Mouse (Mus musculus): ENCODE data around the gene Mitf. TPM values are rescaled to one million over a fixed set of nuclear protein-coding genes. Genes with fewer than 3 reads are reported as not detected.

Gene Mitf
- total and polyA plus RNA-seq, 2 experiments from 2014 or later: 2.6 to 7.0 TPM

DNA sequence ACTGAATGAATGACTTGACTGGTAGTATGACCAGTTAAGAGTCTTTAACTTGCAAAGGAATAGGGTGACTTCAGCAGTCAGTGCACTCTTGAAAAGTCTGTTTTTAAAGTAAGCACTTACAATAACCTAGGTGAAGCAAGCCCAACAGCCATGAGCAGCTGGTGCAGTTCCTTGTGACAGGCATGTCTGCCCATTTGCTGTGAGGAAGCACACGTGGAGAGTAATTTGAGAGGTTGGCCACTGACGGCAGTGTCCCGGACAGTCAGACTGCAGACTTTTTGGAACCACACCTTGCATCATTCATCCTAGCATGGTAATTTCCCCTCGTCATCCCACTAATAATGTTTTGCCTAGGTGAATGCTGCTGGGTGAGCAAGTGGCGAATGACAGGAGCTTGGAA is 12.1 kb downstream of the Mitf start:
- WGBS: 87% methylated on average over 5 of the region's 5 CpGs
- H3K4me3 ChIP-seq (ENCODE audit: low read length): no peak overlapping the region
- TF ChIP-seq CTCF (IDR thresholded peaks at IDR 0.05; ENCODE audit: low read depth): no peak
- no peaks in the 10 kb centered on the region for H3K36me3 ChIP-seq (ENCODE audit: insufficient read depth, low read length)
- H3K4me2 ChIP-seq (ENCODE audit: low read depth, low read length): no peak overlapping the region
- DNase-seq (ENCODE audit: low spot score) (no peak), ATAC-seq (no peak)
- no peaks in the 10 kb centered on the region for H3K27me3 ChIP-seq (ENCODE audit: insufficient read depth, low read length)
- no peak overlapping the region for H3K27ac ChIP-seq
- no peaks in the 10 kb centered on the region for H3K4me1 ChIP-seq (ENCODE audit: insufficient read depth, low read length)
- H3K9ac ChIP-seq (replicated peaks; ENCODE audit: low read length): no peak overlapping the region
- no peaks in the 10 kb centered on the region for H3K9me3 ChIP-seq (ENCODE audit: low read length)

DNA sequence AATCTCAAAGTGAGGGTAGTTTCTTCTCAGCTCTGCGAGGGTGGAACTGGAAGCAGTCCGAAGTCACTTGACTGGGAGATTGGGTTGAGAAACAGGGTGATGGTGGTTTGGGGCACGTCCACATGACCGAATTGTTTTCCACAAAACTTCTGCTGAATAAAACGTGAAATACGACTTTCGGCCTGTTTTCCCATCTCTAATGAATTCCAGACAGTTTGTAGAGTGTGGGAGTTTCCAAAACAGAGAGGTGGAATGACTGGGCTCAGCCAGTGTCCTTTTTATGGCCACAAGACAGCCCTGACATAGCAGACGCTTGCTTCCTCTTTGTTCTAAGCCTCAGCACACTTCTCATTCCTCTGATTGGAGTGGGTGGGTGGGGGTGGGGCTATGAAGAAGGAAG is 13.7 kb downstream of the Mitf start:
- no peaks in the 10 kb centered on the region for H3K36me3 ChIP-seq (ENCODE audit: insufficient read depth, low read length)
- H3K4me1 ChIP-seq (ENCODE audit: insufficient read depth, low read length): no peaks in the 10 kb centered on the region
- H3K27me3 ChIP-seq (ENCODE audit: insufficient read depth, low read length): no peaks in the 10 kb centered on the region
- no peaks in the 10 kb centered on the region for H3K9me3 ChIP-seq (ENCODE audit: low read length)
- 81% methylated on average over 8 of the region's 8 CpGs for WGBS
- no peak for DNase-seq (ENCODE audit: low spot score)
- H3K4me2 ChIP-seq (ENCODE audit: low read depth, low read length): no peak overlapping the region
- no peak for ATAC-seq
- H3K9ac ChIP-seq (replicated peaks; ENCODE audit: low read length): no peak overlapping the region
- TF ChIP-seq CTCF (IDR thresholded peaks at IDR 0.05; ENCODE audit: low read depth): no peak
- H3K4me3 ChIP-seq (ENCODE audit: low read length): no peak overlapping the region
- H3K27ac ChIP-seq: no peak overlapping the region

GRCm38 (mm10) chr6:97821811-97822210 is 15.0 kb downstream of the Mitf start:
- no peak overlapping the region for H3K27ac ChIP-seq
- no peak for ATAC-seq
- H3K27me3 ChIP-seq (ENCODE audit: insufficient read depth, low read length): no peaks in the 10 kb centered on the region
- H3K9ac ChIP-seq (replicated peaks; ENCODE audit: low read length): no peak overlapping the region
- no peaks in the 10 kb centered on the region for H3K36me3 ChIP-seq (ENCODE audit: insufficient read depth, low read length)
- H3K9me3 ChIP-seq (ENCODE audit: low read length): no peaks in the 10 kb centered on the region
- H3K4me3 ChIP-seq (ENCODE audit: low read length): no peak overlapping the region
- H3K4me2 ChIP-seq (ENCODE audit: low read depth, low read length): no peak overlapping the region
- H3K4me1 ChIP-seq (ENCODE audit: insufficient read depth, low read length): no peaks in the 10 kb centered on the region
- TF ChIP-seq CTCF (IDR thresholded peaks at IDR 0.05; ENCODE audit: low read depth): no peak
- no peak for DNase-seq (ENCODE audit: low spot score)
- 78% methylated on average over 7 of the region's 7 CpGs for WGBS

DNA sequence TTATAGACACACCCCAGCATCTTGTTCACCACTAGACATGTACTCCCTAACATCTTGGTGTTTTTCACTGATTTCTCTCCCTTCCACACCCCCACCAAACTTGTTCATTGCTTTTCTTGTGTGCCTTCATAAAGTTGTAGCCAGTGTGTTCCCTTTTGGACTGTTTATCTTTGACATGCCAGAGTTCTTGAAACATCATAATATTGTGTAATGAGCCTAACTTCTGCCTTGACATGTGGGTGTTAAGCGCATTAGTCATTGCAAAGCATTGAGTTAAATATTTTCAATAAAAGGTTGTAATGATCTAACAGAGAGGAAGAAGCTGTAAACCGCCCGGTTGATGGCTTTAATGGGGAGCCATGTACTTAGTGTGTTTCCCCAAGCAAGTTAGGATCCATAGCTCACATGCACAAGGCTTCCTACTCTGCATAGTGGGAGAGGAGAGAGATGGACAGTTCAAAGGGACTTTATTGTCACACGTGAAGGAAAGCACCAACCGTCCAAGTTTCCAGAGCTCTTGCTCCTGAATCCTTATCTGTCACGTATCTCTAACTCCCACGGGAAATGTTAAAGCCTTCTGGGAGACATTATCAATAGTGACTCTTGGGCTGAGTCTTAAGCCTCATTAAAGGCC is 19.9 kb downstream of the Mitf start:
- no peak for ATAC-seq
- no peaks in the 10 kb centered on the region for H3K27me3 ChIP-seq (ENCODE audit: insufficient read depth, low read length)
- DNase-seq (ENCODE audit: low spot score): no peak
- no peak for TF ChIP-seq CTCF (IDR thresholded peaks at IDR 0.05; ENCODE audit: low read depth)
- no peaks in the 10 kb centered on the region for H3K4me1 ChIP-seq (ENCODE audit: insufficient read depth, low read length)
- H3K36me3 ChIP-seq (ENCODE audit: insufficient read depth, low read length): no peaks in the 10 kb centered on the region
- no peaks in the 10 kb centered on the region for H3K9me3 ChIP-seq (ENCODE audit: low read length)
- WGBS: 91% methylated on average over 7 of the region's 7 CpGs
- H3K4me2 ChIP-seq (ENCODE audit: low read depth, low read length): no peak overlapping the region
- H3K4me3 ChIP-seq (ENCODE audit: low read length): no peak overlapping the region
- no peak overlapping the region for H3K9ac ChIP-seq (replicated peaks; ENCODE audit: low read length)
- H3K27ac ChIP-seq: no peak overlapping the region

GRCm38 (mm10) chr6:97828021-97828420 is 21.2 kb downstream of the Mitf start:
- WGBS: 81% methylated on average over 3 of the region's 3 CpGs
- no peak for TF ChIP-seq CTCF (IDR thresholded peaks at IDR 0.05; ENCODE audit: low read depth)
- Histone ChIP-seq H3K4me3 (ENCODE audit: low read length) (no peak overlapping the region), H3K4me2 (ENCODE audit: low read depth, low read length) (no peak overlapping the region), H3K36me3 (ENCODE audit: insufficient read depth, low read length) (no peaks in the 10 kb centered on the region), H3K9me3 (ENCODE audit: low read length) (no peaks in the 10 kb centered on the region), H3K9ac (replicated peaks; ENCODE audit: low read length) (no peak overlapping the region), H3K4me1 (ENCODE audit: insufficient read depth, low read length) (no peaks in the 10 kb centered on the region), H3K27me3 (ENCODE audit: insufficient read depth, low read length) (no peaks in the 10 kb centered on the region), H3K27ac (no peak overlapping the region)
- no peak for ATAC-seq
- no peak for DNase-seq (ENCODE audit: low spot score)

GRCm38 (mm10) chr6:97828822-97829719 is 22.2 kb downstream of the Mitf start:
- no peak overlapping the region for H3K4me2 ChIP-seq (ENCODE audit: low read depth, low read length)
- H3K9me3 ChIP-seq (ENCODE audit: low read length): no peaks in the 10 kb centered on the region
- no peak overlapping the region for H3K9ac ChIP-seq (replicated peaks; ENCODE audit: low read length)
- H3K4me1 ChIP-seq (ENCODE audit: insufficient read depth, low read length): no peaks in the 10 kb centered on the region
- no peaks in the 10 kb centered on the region for H3K27me3 ChIP-seq (ENCODE audit: insufficient read depth, low read length)
- ATAC-seq (no peak), DNase-seq (ENCODE audit: low spot score) (no peak)
- TF ChIP-seq CTCF (IDR thresholded peaks at IDR 0.05; ENCODE audit: low read depth): no peak
- no peaks in the 10 kb centered on the region for H3K36me3 ChIP-seq (ENCODE audit: insufficient read depth, low read length)
- no peak overlapping the region for H3K4me3 ChIP-seq (ENCODE audit: low read length)
- H3K27ac ChIP-seq: no peak overlapping the region
- WGBS: 65% methylated on average over 13 of the region's 13 CpGs

DNA sequence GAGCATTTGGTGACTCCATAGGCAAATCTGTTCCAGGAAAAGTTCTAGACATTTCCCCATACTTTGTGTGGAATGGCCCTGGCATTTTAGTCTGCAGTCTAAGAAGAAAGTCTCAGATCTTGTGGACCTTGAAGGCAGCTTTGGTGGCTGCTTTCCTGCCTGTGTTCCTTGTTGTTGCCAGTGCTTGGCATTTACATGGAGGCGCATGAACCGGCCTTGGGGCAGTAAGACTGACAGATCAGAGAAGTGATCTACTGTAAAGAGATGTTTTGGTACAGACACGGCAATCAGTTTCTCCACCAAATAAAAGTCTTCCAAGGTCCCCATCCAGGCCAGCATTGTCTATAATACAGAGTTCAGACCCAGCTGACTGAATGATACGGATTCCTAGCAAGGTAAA is 25.6 kb downstream of the Mitf start:
- H3K4me2 ChIP-seq (ENCODE audit: low read depth, low read length): no peak overlapping the region
- no peaks in the 10 kb centered on the region for H3K9me3 ChIP-seq (ENCODE audit: low read length)
- no peaks in the 10 kb centered on the region for H3K36me3 ChIP-seq (ENCODE audit: insufficient read depth, low read length)
- no peaks in the 10 kb centered on the region for H3K27me3 ChIP-seq (ENCODE audit: insufficient read depth, low read length)
- DNase-seq (ENCODE audit: low spot score) (no peak), ATAC-seq (no peak)
- H3K27ac ChIP-seq: no peak overlapping the region
- no peak for TF ChIP-seq CTCF (IDR thresholded peaks at IDR 0.05; ENCODE audit: low read depth)
- 91% methylated on average over 4 of the region's 4 CpGs for WGBS
- no peak overlapping the region for H3K9ac ChIP-seq (replicated peaks; ENCODE audit: low read length)
- H3K4me3 ChIP-seq (ENCODE audit: low read length): no peak overlapping the region
- no peaks in the 10 kb centered on the region for H3K4me1 ChIP-seq (ENCODE audit: insufficient read depth, low read length)
